Mouse (Mus musculus) CH12.LX (cell line): ENCODE measurements at regions not wholly inside any gene's neighbourhood (a gene's known extent, or its start where the extent isn't known, plus 50 kb on each side); places are given as distances from the start of the nearest gene placed in this dataset.

Experiments
- DNase-seq: peaks from one replicate; pipeline ENCODE4 v3.0.0-alpha.2; 2013; ENCODE audit errors: extremely low read depth
- H3K27ac ChIP-seq: 2 replicates; pipeline ENCODE4 v1.5.1; 2012; ENCODE audit warnings: low read depth, mild to moderate bottlenecking, control low read depth, moderate library complexity; ENCODE audit not compliant: insufficient read depth
- H3K27me3 ChIP-seq: replicated peaks from 2 replicates; pipeline ENCODE3; 2012; ENCODE audit warnings: inconsistent platforms
- H3K36me3 ChIP-seq, 2 experiments: replicated peaks in 1 of 2; 2 replicates each; pipeline versions ENCODE3 to v1.6.1; 2012; ENCODE audit warnings: inconsistent platforms in 1 of 2, low read length in 1 of 2, mild to moderate bottlenecking in 1 of 2, mixed read lengths in 1 of 2, moderate library complexity in 1 of 2; ENCODE audit not compliant: control insufficient read depth in 1 of 2, insufficient read depth in 1 of 2
- H3K4me1 ChIP-seq, 2 experiments: 2 replicates each; pipeline ENCODE4 v1.6.1; 2012; ENCODE audit warnings: inconsistent platforms in 1 of 2, moderate library complexity in 1 of 2; ENCODE audit not compliant: insufficient read depth in 2 of 2, control insufficient read depth in 1 of 2
- H3K4me2 ChIP-seq: 2 replicates; pipeline ENCODE4 v1.6.1; 2012; ENCODE audit warnings: low read depth, mild to moderate bottlenecking, control low read depth; ENCODE audit not compliant: poor library complexity, insufficient read depth, severe bottlenecking
- H3K4me3 ChIP-seq, 3 experiments: fragments of 150-350 bp in 1 of 3; sonication (generic) in 1 of 3; replicated peaks in 1 of 3; 2 replicates each; pipeline versions ENCODE3 to v1.5.1; 2011 to 2012; ENCODE audit warnings: low read depth in 2 of 3, low read length in 2 of 3, mild to moderate bottlenecking in 2 of 3, moderate library complexity in 2 of 3, control low read depth in 1 of 3, improper control_type of control experiment in 1 of 3, inconsistent platforms in 1 of 3, mixed read lengths in 1 of 3; ENCODE audit not compliant: poor library complexity in 1 of 3
- H3K79me2 ChIP-seq: replicated peaks from 2 replicates; pipeline ENCODE4 v1.6.1; 2012; ENCODE audit warnings: mild to moderate bottlenecking, moderate library complexity; ENCODE audit not compliant: control insufficient read depth, poor library complexity, insufficient read depth, severe bottlenecking; ENCODE audit errors: extremely low read depth
- H3K9ac ChIP-seq: 2 replicates; pipeline ENCODE4 v1.6.1; 2012; ENCODE audit warnings: low read depth, mild to moderate bottlenecking, control low read depth, moderate library complexity; ENCODE audit not compliant: insufficient read depth
- H3K9me3 ChIP-seq: replicated peaks from 2 replicates; pipeline ENCODE3; 2012; ENCODE audit warnings: low read length, inconsistent platforms, mixed read lengths
- BHLHE40 ChIP-seq: IDR thresholded peaks from 2 replicates; pipeline ENCODE4 v1.6.1; 2011; ENCODE audit warnings: mild to moderate bottlenecking, low read depth, low read length, improper control_type of control experiment
- CHD1 ChIP-seq: IDR thresholded peaks from 2 replicates; pipeline ENCODE4 v1.6.1; 2012; ENCODE audit warnings: low read depth, low read length, improper control_type of control experiment, inconsistent platforms
- E2F4 ChIP-seq: IDR thresholded peaks from 2 replicates; pipeline ENCODE4 v1.6.1; 2011; ENCODE audit warnings: low read depth, low read length, improper control_type of control experiment; ENCODE audit not compliant: insufficient replicate concordance
- ELF1 ChIP-seq: IDR thresholded peaks from 2 replicates; pipeline ENCODE4 v1.6.1; 2014; ENCODE audit warnings: low read depth, mild to moderate bottlenecking, inconsistent platforms, low read length, improper control_type of control experiment
- ETS1 ChIP-seq: conservative IDR thresholded peaks from 2 replicates; pipeline ENCODE4 v1.6.1; 2012; ENCODE audit warnings: low read depth, mild to moderate bottlenecking, inconsistent platforms, low read length, improper control_type of control experiment, moderate library complexity
- IRF4 ChIP-seq: IDR thresholded peaks from 2 replicates; pipeline ENCODE4 v1.6.1; 2014; ENCODE audit warnings: low read depth, mild to moderate bottlenecking, inconsistent platforms, low read length, improper control_type of control experiment
- JUN ChIP-seq: IDR thresholded peaks from 2 replicates; pipeline ENCODE4 v1.6.1; 2011; ENCODE audit warnings: low read depth, mild to moderate bottlenecking, low read length, improper control_type of control experiment, moderate library complexity; ENCODE audit not compliant: insufficient read depth
- KAT2A ChIP-seq: IDR thresholded peaks from 2 replicates; pipeline ENCODE4 v1.6.1; 2012; ENCODE audit warnings: low read length, improper control_type of control experiment, inconsistent platforms; ENCODE audit not compliant: insufficient replicate concordance
- MAFK ChIP-seq: IDR thresholded peaks from 2 replicates; pipeline ENCODE4 v1.6.1; 2011; ENCODE audit warnings: low read length, improper control_type of control experiment; ENCODE audit not compliant: insufficient replicate concordance
- MEF2A ChIP-seq: IDR thresholded peaks from 2 replicates; pipeline ENCODE4 v1.6.1; 2014; ENCODE audit warnings: low read depth, mild to moderate bottlenecking, inconsistent platforms, low read length, improper control_type of control experiment, borderline replicate concordance
- MXI1 ChIP-seq: IDR thresholded peaks from 2 replicates; pipeline ENCODE4 v1.6.1; 2011; ENCODE audit warnings: mild to moderate bottlenecking, low read depth, low read length, improper control_type of control experiment
- NELFE ChIP-seq: IDR thresholded peaks from 2 replicates; pipeline ENCODE4 v1.6.1; 2011; ENCODE audit warnings: low read depth, low read length, improper control_type of control experiment
- PAX5 ChIP-seq: IDR thresholded peaks from 2 replicates; pipeline ENCODE4 v1.6.1; 2012; ENCODE audit warnings: low read length, inconsistent platforms, mixed read lengths
- POLR2A ChIP-seq: IDR thresholded peaks from 2 replicates; pipeline ENCODE4 v1.6.1; 2011; ENCODE audit warnings: low read depth, mild to moderate bottlenecking, improper control_type of control experiment, low read length
- RAD21 ChIP-seq: IDR thresholded peaks from 2 replicates; pipeline ENCODE4 v1.6.1; 2011; ENCODE audit warnings: low read depth, mild to moderate bottlenecking, low read length, improper control_type of control experiment, moderate library complexity
- SIN3A ChIP-seq: IDR thresholded peaks from 2 replicates; pipeline ENCODE4 v1.6.1; 2012; ENCODE audit warnings: low read length, improper control_type of control experiment, inconsistent platforms
- USF1 ChIP-seq: IDR thresholded peaks from 2 replicates; pipeline ENCODE4 v1.6.1; 2014; ENCODE audit warnings: low read depth, mild to moderate bottlenecking, inconsistent platforms, low read length, improper control_type of control experiment
- ZC3H11A ChIP-seq: IDR thresholded peaks from 2 replicates; pipeline ENCODE4 v1.6.1; 2012; ENCODE audit warnings: low read depth, mild to moderate bottlenecking, inconsistent platforms, low read length, improper control_type of control experiment
- ZKSCAN1 ChIP-seq: IDR thresholded peaks from 2 replicates; pipeline ENCODE4 v1.6.1; 2012; ENCODE audit warnings: low read depth, inconsistent platforms, low read length, improper control_type of control experiment, borderline replicate concordance
- ZNF384 ChIP-seq: IDR thresholded peaks from 2 replicates; pipeline ENCODE4 v1.6.1; 2012; ENCODE audit warnings: low read depth, low read length, improper control_type of control experiment, inconsistent platforms
- dilution Hi-C: fragments of 300-500 bp; cut with MboI; formaldehyde crosslinking; loops from 2 replicates; pipeline ENCODE4 v1.14.3; 2020; ENCODE audit warnings: low sequenced_read_pairs; ENCODE audit not compliant: extremely low pct_unique_long_range_greater_than_20kb, extremely low pct_ligation_motif_present
- in situ Hi-C: fragments of 300-500 bp; cut with MboI; formaldehyde crosslinking; loops from 3 replicates; pipeline ENCODE4 v1.14.3; 2019; ENCODE audit warnings: low sequenced_read_pairs, low pct_ligation_motif_present, low pct_unique_long_range_greater_than_20kb, mixed read lengths

GRCm38 (mm10) chr1:184411066-184411465 lies 321.4 kb downstream of the Hlx start:
- no peak overlapping the region for H3K4me2 ChIP-seq
- in situ Hi-C loops: no loop called here

GRCm38 (mm10) chr1:184409986-184410385 lies 322.4 kb downstream of the Hlx start:
- no peaks in the 10 kb centered on the region for H3K36me3 ChIP-seq
- TF ChIP-seq NELFE (no peak), POLR2A (no peak), KAT2A (no peak), JUN (no peak), MAFK (no peak), E2F4 (no peak), RAD21 (no peak)
- H3K9ac ChIP-seq: no peak overlapping the region
- no peaks in the 10 kb centered on the region for H3K9me3 ChIP-seq
- in situ Hi-C loops (no loop called here), dilution Hi-C loops (no loop called here)
- peaks cover 5 to 7% of the 10 kb centered on the region in 2 experiments; a peak in 3 of 4 replicates for H3K4me1 ChIP-seq
- H3K4me2 ChIP-seq: no peak overlapping the region
- H3K4me3 ChIP-seq: no peak overlapping the region
- no peak overlapping the region for H3K27ac ChIP-seq
- no peaks in the 10 kb centered on the region for H3K27me3 ChIP-seq
- no peaks in the 10 kb centered on the region for H3K79me2 ChIP-seq
- no peak for DNase-seq

More at GRCm38 (mm10) chr1:184411066-184411465, 321.4 kb downstream of the Hlx start:
- no peak for DNase-seq
- Histone ChIP-seq H3K27ac (no peak overlapping the region), H3K79me2 (no peaks in the 10 kb centered on the region), H3K27me3 (no peaks in the 10 kb centered on the region), H3K9ac (no peak overlapping the region), H3K9me3 (no peaks in the 10 kb centered on the region), H3K36me3 (no peaks in the 10 kb centered on the region), H3K4me1 (peaks cover 5% of the 10 kb centered on the region in 2 experiments; a peak in 2 of 4 replicates), H3K4me3 (no peak overlapping the region)
- dilution Hi-C loops: no loop called here
- TF ChIP-seq ETS1: no peak
- TF ChIP-seq BHLHE40: no peak
- no peak for TF ChIP-seq SIN3A
- TF ChIP-seq PAX5: no peak
- TF ChIP-seq MEF2A: no peak
- no peak for TF ChIP-seq IRF4
- no peak for TF ChIP-seq ZKSCAN1
- no peak for TF ChIP-seq USF1
- TF ChIP-seq CHD1: no peak
- TF ChIP-seq ELF1: no peak
- TF ChIP-seq MXI1: no peak
- TF ChIP-seq ZNF384: no peak
- TF ChIP-seq ZC3H11A: no peak
- TF ChIP-seq POLR2A: no peak
